Mouse (Mus musculus): ENCODE measurements around the gene Fam13a. TPM values are rescaled to one million over a fixed set of nuclear protein-coding genes. Genes with fewer than 3 reads are reported as not detected.

The Fam13a gene
- total and polyA plus RNA-seq, 3 experiments, result 6.7 to 73.3 (median 42.2) TPM

Other genes with a start within 250 kb of the Fam13a start
- 10 to 100 TPM; 15.5 to 19.1 TPM for gene Herc3, start 193.1 kb downstream of the Fam13a start, total RNA-seq (2021)
- 14.3 and 18.3 TPM in 2 replicates for gene Herc3, start 193.1 kb downstream of the Fam13a start, polyA plus RNA-seq (2012; rRNA removed)
- 10 to 100 TPM; 26.0 to 34.5 TPM for gene Nap1l5, start 117.5 kb downstream of the Fam13a start, total RNA-seq (2021)
- gene Nap1l5, start 117.5 kb downstream of the Fam13a start, polyA plus RNA-seq (2012; rRNA removed), result 7.4 and 15.8 TPM in 2 replicates
- 10 to 100 TPM; 17.6 to 18.7 TPM for gene Tigd2, start 184.3 kb upstream of the Fam13a start, total RNA-seq (2021)
- 4.8 and 7.7 TPM in 2 replicates for gene Tigd2, start 184.3 kb upstream of the Fam13a start, polyA plus RNA-seq (2012; rRNA removed)